ENCODE assay signal across 20 mouse cellular contexts in the genomic region with DNA sequence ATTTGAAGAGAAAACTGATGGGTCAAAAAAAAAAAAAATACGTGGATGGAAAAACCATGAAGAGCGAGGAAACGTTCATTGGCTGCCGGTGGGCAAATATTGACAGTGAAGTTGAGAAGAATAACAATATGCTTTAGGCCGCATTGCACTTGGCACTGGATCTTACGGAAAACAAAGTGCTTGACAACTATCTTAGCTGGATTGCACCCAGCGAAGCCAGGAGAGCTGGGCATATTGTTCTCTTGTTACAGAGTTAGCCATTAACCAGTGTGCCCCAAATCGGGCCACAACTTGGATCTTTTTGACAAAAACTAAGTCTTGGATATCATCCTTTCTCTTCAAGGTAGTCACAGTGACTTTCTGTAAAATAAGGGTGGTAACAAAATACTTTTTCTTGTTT.
"Had no signal": no experiment of that assay in that cellular context is flagged by ENCODE, and none has a peak within 500 bp of the region (broad histone marks: within the 10 kb centered on the region; RNA-seq: fewer than 3 reads in every experiment).

No protein-coding gene starts in this region.

- H3K4me3 ChIP-seq: heart, adult 2 months; heart, embryonic 13.5 days; heart, embryonic 15.5 days; hindbrain, embryonic 13.5 days; hindbrain, embryonic 15.5 days; limb, embryonic 13.5 days; limb, embryonic 15.5 days had no signal

- ATAC-seq: hindbrain, postnatal 0 days; intestine, embryonic 16.5 days had no signal

- H3K9me3 ChIP-seq: heart, embryonic 13.5 days; heart, embryonic 15.5 days; hindbrain, embryonic 13.5 days; hindbrain, embryonic 15.5 days; limb, embryonic 13.5 days; limb, embryonic 15.5 days had no signal

- H3K9ac ChIP-seq: heart, embryonic 13.5 days; heart, embryonic 15.5 days; hindbrain, embryonic 13.5 days; hindbrain, embryonic 15.5 days; limb, embryonic 13.5 days; limb, embryonic 15.5 days had no signal

- DNase-seq: gastrocnemius, postnatal 14 days; gastrocnemius, postnatal 36 days; heart, adult 11 months; heart, adult 2 months; heart, postnatal 14 days; heart, postnatal 36 days; kidney, adult 11 months; kidney, postnatal 14 days; layer of hippocampus, adult 9-11 months; layer of hippocampus, postnatal 36 days; left cerebral cortex, postnatal 4 days had no signal

- H3K27ac ChIP-seq: heart, adult 2 months; heart, embryonic 13.5 days; heart, embryonic 15.5 days; hindbrain, embryonic 13.5 days; hindbrain, embryonic 15.5 days; hindbrain, postnatal 0 days; limb, embryonic 13.5 days; limb, embryonic 15.5 days had no signal

- H3K27me3 ChIP-seq: heart, embryonic 13.5 days; heart, embryonic 15.5 days; hindbrain, embryonic 13.5 days; hindbrain, embryonic 15.5 days; limb, embryonic 13.5 days; limb, embryonic 15.5 days had no signal

- H3K4me2 ChIP-seq: heart, embryonic 11.5 days; heart, embryonic 13.5 days; heart, embryonic 15.5 days; hindbrain, embryonic 13.5 days; hindbrain, embryonic 15.5 days; limb, embryonic 13.5 days; limb, embryonic 15.5 days had no signal

- H3K36me3 ChIP-seq: heart, embryonic 13.5 days; heart, embryonic 15.5 days; hindbrain, embryonic 13.5 days; hindbrain, embryonic 15.5 days; limb, embryonic 13.5 days; limb, embryonic 15.5 days had no signal
